Mouse (Mus musculus): Measurements from ENCODE around the gene Lrrc8d. TPM values are rescaled to one million over a fixed set of nuclear protein-coding genes. Genes with fewer than 3 reads are reported as not detected.
A peak's percentile ranks its signal among the peaks of the same experiment; 100 is the strongest.

Lrrc8d gene
- polyA plus RNA-seq, 1 experiment from 2014 or later: 22.9 TPM

GRCm38 (mm10) chr5:105789801-105790200 lies 90.0 kb downstream of the Lrrc8d start:
- Histone ChIP-seq H3K27me3 (ENCODE audit: control insufficient read depth, insufficient read depth, low read length) (no peaks in the 10 kb centered on the region), H3K4me2 (ENCODE audit: low read depth, low read length) (no peak overlapping the region), H3K27ac (replicated peaks; ENCODE audit: low read depth, low read length) (no peak overlapping the region), H3K36me3 (replicated peaks; ENCODE audit: control insufficient read depth, insufficient read depth, low read depth, low read length) (no peaks in the 10 kb centered on the region), H3K9ac (replicated peaks; ENCODE audit: low read length) (no peak overlapping the region), H3K4me3 (ENCODE audit: low read depth, low read length) (no peak overlapping the region), H3K9me3 (replicated peaks; ENCODE audit: control insufficient read depth, low read length) (no peaks in the 10 kb centered on the region), H3K4me1 (ENCODE audit: control insufficient read depth, insufficient read depth, low read length) (peaks cover 10% of the 10 kb centered on the region)
- WGBS: 67% methylated on average over 5 of the region's 5 CpGs
- DNase-seq (ENCODE audit: low spot score) (no peak), ATAC-seq (replicated peaks; ENCODE audit: insufficient number of reproducible peaks, low FRiP score, low TSS enrichment, low read depth) (no peak)

DNA sequence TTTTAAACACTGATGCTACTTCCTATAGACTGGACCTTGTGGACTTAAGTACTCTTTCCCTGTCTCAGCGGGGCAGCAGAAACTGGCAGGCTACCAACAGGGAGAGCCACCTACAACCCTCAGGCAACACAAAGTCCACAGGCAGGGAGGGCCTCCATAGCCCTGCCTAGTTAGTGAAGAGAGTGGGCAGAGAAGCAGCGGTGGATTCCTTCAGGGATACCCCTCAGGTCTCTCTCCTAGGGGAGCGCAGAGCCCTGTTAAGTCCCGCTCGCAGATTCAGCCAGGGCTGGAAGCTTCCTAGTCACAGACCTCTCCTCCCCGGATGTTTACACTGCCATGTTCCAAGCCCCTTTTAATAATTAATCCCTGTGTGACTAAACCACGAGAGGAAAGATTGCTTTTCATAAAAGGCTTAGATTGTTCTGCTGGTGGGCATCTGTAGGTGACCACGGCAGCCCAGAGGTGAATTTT lies 92.6 kb downstream of the Lrrc8d start:
- no peak overlapping the region for H3K27ac ChIP-seq (replicated peaks; ENCODE audit: low read depth, low read length)
- peaks cover 10% of the 10 kb centered on the region for H3K4me1 ChIP-seq (ENCODE audit: control insufficient read depth, insufficient read depth, low read length)
- no peak for DNase-seq (ENCODE audit: low spot score)
- H3K9me3 ChIP-seq (replicated peaks; ENCODE audit: control insufficient read depth, low read length): no peaks in the 10 kb centered on the region
- WGBS: 21% methylated on average over 8 of the region's 8 CpGs
- peak; percentile 73; the same call in 1 of the 2 replicates for ATAC-seq (replicated peaks; ENCODE audit: insufficient number of reproducible peaks, low FRiP score, low TSS enrichment, low read depth)
- no peaks in the 10 kb centered on the region for H3K36me3 ChIP-seq (replicated peaks; ENCODE audit: control insufficient read depth, insufficient read depth, low read depth, low read length)
- no peak overlapping the region for H3K4me3 ChIP-seq (ENCODE audit: low read depth, low read length)
- H3K9ac ChIP-seq (replicated peaks; ENCODE audit: low read length): no peak overlapping the region
- no peak overlapping the region for H3K4me2 ChIP-seq (ENCODE audit: low read depth, low read length)
- no peaks in the 10 kb centered on the region for H3K27me3 ChIP-seq (ENCODE audit: control insufficient read depth, insufficient read depth, low read length)

DNA sequence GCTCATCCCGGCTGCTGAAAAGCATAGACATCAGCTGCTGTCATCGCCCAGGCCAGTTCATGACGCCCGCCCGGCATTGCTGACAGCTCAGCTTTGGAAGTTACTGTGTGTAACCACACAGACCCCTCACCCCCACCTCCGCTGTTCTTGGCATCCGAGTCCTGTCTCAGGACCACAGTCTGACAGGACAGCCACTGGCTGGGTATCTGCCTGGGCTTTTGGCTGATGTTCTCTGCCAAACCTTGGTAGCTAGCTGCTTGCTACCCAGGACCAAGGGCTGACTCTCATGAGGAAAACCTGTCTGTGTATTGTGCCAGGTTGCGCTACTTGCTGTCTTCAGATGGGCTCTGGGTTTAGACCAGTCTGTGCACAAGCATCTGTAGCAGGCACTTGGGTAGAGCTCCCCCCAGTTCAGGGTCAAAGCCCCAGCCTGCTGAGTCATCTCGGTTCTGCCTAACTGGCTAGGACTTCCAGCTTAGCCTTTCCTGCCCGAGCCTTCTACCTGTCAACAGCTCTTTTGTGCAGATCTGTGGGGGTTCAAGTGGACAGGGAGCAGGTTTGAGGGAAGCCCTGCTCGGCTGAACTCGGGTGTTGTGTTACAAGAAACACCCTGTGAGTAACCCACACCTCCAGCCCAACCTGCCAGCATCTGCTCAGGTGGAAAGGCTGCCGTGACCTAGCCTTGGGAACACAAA lies 93.2 kb downstream of the Lrrc8d start:
- WGBS: 31% methylated on average over 13 of the region's 13 CpGs
- Histone ChIP-seq H3K4me2 (ENCODE audit: low read depth, low read length) (no peak overlapping the region), H3K27me3 (ENCODE audit: control insufficient read depth, insufficient read depth, low read length) (no peaks in the 10 kb centered on the region), H3K9me3 (replicated peaks; ENCODE audit: control insufficient read depth, low read length) (no peaks in the 10 kb centered on the region), H3K4me1 (ENCODE audit: control insufficient read depth, insufficient read depth, low read length) (peaks cover 10% of the 10 kb centered on the region), H3K4me3 (ENCODE audit: low read depth, low read length) (no peak overlapping the region), H3K27ac (replicated peaks; ENCODE audit: low read depth, low read length) (peak overlapping the region; percentile 59), H3K36me3 (replicated peaks; ENCODE audit: control insufficient read depth, insufficient read depth, low read depth, low read length) (no peaks in the 10 kb centered on the region), H3K9ac (replicated peaks; ENCODE audit: low read length) (no peak overlapping the region)
- peak; percentile 54 for ATAC-seq (replicated peaks; ENCODE audit: insufficient number of reproducible peaks, low FRiP score, low TSS enrichment, low read depth)
- DNase-seq (ENCODE audit: low spot score): peak; percentile 38

- Histone ChIP-seq H3K36me3 (replicated peaks; ENCODE audit: control insufficient read depth, insufficient read depth, low read depth, low read length) (no peaks in the 10 kb centered on the region), H3K27ac (replicated peaks; ENCODE audit: low read depth, low read length) (peak overlapping the region; percentile 59), H3K9me3 (replicated peaks; ENCODE audit: control insufficient read depth, low read length) (no peaks in the 10 kb centered on the region), H3K4me1 (ENCODE audit: control insufficient read depth, insufficient read depth, low read length) (peaks cover 10% of the 10 kb centered on the region), H3K9ac (replicated peaks; ENCODE audit: low read length) (no peak overlapping the region), H3K4me3 (ENCODE audit: low read depth, low read length) (no peak overlapping the region), H3K4me2 (ENCODE audit: low read depth, low read length) (no peak overlapping the region), H3K27me3 (ENCODE audit: control insufficient read depth, insufficient read depth, low read length) (no peaks in the 10 kb centered on the region)
- DNase-seq (ENCODE audit: low spot score) (no peak), ATAC-seq (replicated peaks; ENCODE audit: insufficient number of reproducible peaks, low FRiP score, low TSS enrichment, low read depth) (no peak)
- WGBS: 39% methylated on average over 5 of the region's 5 CpGs
Measured at GRCm38 (mm10) chr5:105793548-105793940, 93.8 kb downstream of the Lrrc8d start.

- no peaks in the 10 kb centered on the region for H3K27me3 ChIP-seq (ENCODE audit: control insufficient read depth, insufficient read depth, low read length)
Measured at GRCm38 (mm10) chr5:105798421-105798820, 98.7 kb downstream of the Lrrc8d start.

GRCm38 (mm10) chr5:105799850-105800635 lies 100.3 kb downstream of the Lrrc8d start:
- H3K4me3 ChIP-seq (ENCODE audit: low read depth, low read length): no peak overlapping the region
- H3K9me3 ChIP-seq (replicated peaks; ENCODE audit: control insufficient read depth, low read length): no peaks in the 10 kb centered on the region
- peak; percentile 29 for DNase-seq (ENCODE audit: low spot score)
- H3K27ac ChIP-seq (replicated peaks; ENCODE audit: low read depth, low read length): no peak overlapping the region
- H3K27me3 ChIP-seq (ENCODE audit: control insufficient read depth, insufficient read depth, low read length): no peaks in the 10 kb centered on the region
- H3K9ac ChIP-seq (replicated peaks; ENCODE audit: low read length): no peak overlapping the region
- no peaks in the 10 kb centered on the region for H3K36me3 ChIP-seq (replicated peaks; ENCODE audit: control insufficient read depth, insufficient read depth, low read depth, low read length)
- ATAC-seq (replicated peaks; ENCODE audit: insufficient number of reproducible peaks, low FRiP score, low TSS enrichment, low read depth): 0 out of 2 replicates have a peak, but pooled peaks have one; percentile 37
- H3K4me1 ChIP-seq (ENCODE audit: control insufficient read depth, insufficient read depth, low read length): peaks cover 3% of the 10 kb centered on the region
- WGBS: 21% methylated on average over 13 of the region's 13 CpGs
- H3K4me2 ChIP-seq (ENCODE audit: low read depth, low read length): no peak overlapping the region

More at GRCm38 (mm10) chr5:105798421-105798820, 98.7 kb downstream of the Lrrc8d start:
- DNase-seq (ENCODE audit: low spot score) (no peak), ATAC-seq (replicated peaks; ENCODE audit: insufficient number of reproducible peaks, low FRiP score, low TSS enrichment, low read depth) (no peak)
- no peak overlapping the region for H3K4me3 ChIP-seq (ENCODE audit: low read depth, low read length)
- 80% methylated on average over 4 of the region's 4 CpGs for WGBS
- no peak overlapping the region for H3K4me2 ChIP-seq (ENCODE audit: low read depth, low read length)
- peaks cover 4% of the 10 kb centered on the region for H3K4me1 ChIP-seq (ENCODE audit: control insufficient read depth, insufficient read depth, low read length)
- H3K36me3 ChIP-seq (replicated peaks; ENCODE audit: control insufficient read depth, insufficient read depth, low read depth, low read length): no peaks in the 10 kb centered on the region
- H3K9me3 ChIP-seq (replicated peaks; ENCODE audit: control insufficient read depth, low read length): no peaks in the 10 kb centered on the region
- no peak overlapping the region for H3K27ac ChIP-seq (replicated peaks; ENCODE audit: low read depth, low read length)
- no peak overlapping the region for H3K9ac ChIP-seq (replicated peaks; ENCODE audit: low read length)

GRCm38 (mm10) chr5:105801031-105801529 lies 101.3 kb downstream of the Lrrc8d start:
- no peaks in the 10 kb centered on the region for H3K9me3 ChIP-seq (replicated peaks; ENCODE audit: control insufficient read depth, low read length)
- H3K4me2 ChIP-seq (ENCODE audit: low read depth, low read length): no peak overlapping the region
- H3K9ac ChIP-seq (replicated peaks; ENCODE audit: low read length): no peak overlapping the region
- ATAC-seq (replicated peaks; ENCODE audit: insufficient number of reproducible peaks, low FRiP score, low TSS enrichment, low read depth) (no peak), DNase-seq (ENCODE audit: low spot score) (no peak)
- no peaks in the 10 kb centered on the region for H3K36me3 ChIP-seq (replicated peaks; ENCODE audit: control insufficient read depth, insufficient read depth, low read depth, low read length)
- peaks cover 3% of the 10 kb centered on the region for H3K4me1 ChIP-seq (ENCODE audit: control insufficient read depth, insufficient read depth, low read length)
- H3K27me3 ChIP-seq (ENCODE audit: control insufficient read depth, insufficient read depth, low read length): no peaks in the 10 kb centered on the region
- 82% methylated on average over 10 of the region's 10 CpGs for WGBS
- no peak overlapping the region for H3K4me3 ChIP-seq (ENCODE audit: low read depth, low read length)
- no peak overlapping the region for H3K27ac ChIP-seq (replicated peaks; ENCODE audit: low read depth, low read length)

DNA sequence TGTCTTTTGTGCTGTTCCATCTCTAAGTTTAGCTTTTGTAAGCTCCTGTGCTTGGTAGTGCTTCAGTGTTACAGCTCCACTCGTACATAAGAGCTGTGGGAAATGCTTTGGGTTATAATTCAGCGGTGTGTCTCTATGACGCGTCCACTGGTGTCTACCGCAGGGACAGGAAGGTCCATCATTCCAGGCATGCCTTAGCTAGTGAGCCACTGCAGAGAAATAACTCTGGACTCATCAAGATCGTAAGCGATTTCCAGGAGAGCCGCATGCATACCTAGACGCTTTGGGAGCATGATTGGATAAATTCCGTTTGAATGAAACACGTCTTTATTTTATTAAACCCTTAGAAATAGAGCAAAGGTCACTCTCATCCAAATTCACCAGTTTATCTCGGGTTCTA lies 106.2 kb downstream of the Lrrc8d start:
- 86% methylated on average over 12 of the region's 12 CpGs for WGBS
- H3K9ac ChIP-seq (replicated peaks; ENCODE audit: low read length): no peak overlapping the region
- no peaks in the 10 kb centered on the region for H3K9me3 ChIP-seq (replicated peaks; ENCODE audit: control insufficient read depth, low read length)
- no peaks in the 10 kb centered on the region for H3K27me3 ChIP-seq (ENCODE audit: control insufficient read depth, insufficient read depth, low read length)
- H3K4me1 ChIP-seq (ENCODE audit: control insufficient read depth, insufficient read depth, low read length): no peaks in the 10 kb centered on the region
- ATAC-seq (replicated peaks; ENCODE audit: insufficient number of reproducible peaks, low FRiP score, low TSS enrichment, low read depth) (no peak), DNase-seq (ENCODE audit: low spot score) (no peak)
- H3K4me2 ChIP-seq (ENCODE audit: low read depth, low read length): no peak overlapping the region
- H3K36me3 ChIP-seq (replicated peaks; ENCODE audit: control insufficient read depth, insufficient read depth, low read depth, low read length): no peaks in the 10 kb centered on the region
- H3K27ac ChIP-seq (replicated peaks; ENCODE audit: low read depth, low read length): no peak overlapping the region
- no peak overlapping the region for H3K4me3 ChIP-seq (ENCODE audit: low read depth, low read length)
